Comparison of ENCODE assay signal across 1 mouse cellular context in the genomic region with DNA sequence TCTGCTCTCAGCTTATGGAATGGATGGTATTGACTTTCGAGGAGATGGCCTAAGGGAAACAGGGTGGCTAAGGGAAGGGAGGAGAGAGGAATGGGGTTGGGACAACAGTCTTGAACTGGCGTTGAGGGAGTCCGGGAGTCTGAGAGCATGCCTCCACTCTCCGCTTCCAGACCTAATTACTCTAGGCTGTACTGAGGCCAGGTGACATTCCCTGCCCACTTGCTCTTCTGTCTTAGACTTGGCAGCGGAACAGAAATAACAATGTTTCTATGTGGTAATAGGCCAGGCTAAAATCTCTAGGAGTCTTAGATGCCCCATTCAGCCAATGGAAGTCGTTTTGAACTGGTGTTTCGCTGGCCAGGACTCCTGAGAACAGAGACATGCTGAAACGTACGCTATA.
TF ChIP-seq lines count a peak whose summit lies in the region.

No protein-coding gene starts in this region.

TF ChIP-seq in CH12.LX, 34 proteins besides CTCF, POLR2A, EP300 and RAD21 (continued from another document):
- no peak for TF ChIP-seq MYC (IDR thresholded peaks at IDR 0.05; ENCODE audit: low read depth, low read length)
- TF ChIP-seq CHD2 (IDR thresholded peaks at IDR 0.05; ENCODE audit: low read length), result no peak
- TF ChIP-seq NELFE (IDR thresholded peaks at IDR 0.05; ENCODE audit: low read depth, low read length), result no peak
- TF ChIP-seq BHLHE40 (IDR thresholded peaks at IDR 0.05; ENCODE audit: low read depth, low read length), result no peak
- TF ChIP-seq USF2 (conservative IDR thresholded peaks at IDR 0.05; ENCODE audit: low read depth, low read length), result no peak
